Mouse (Mus musculus) retina, postnatal 7 days (tissue): Measurements from ENCODE around the gene Irgq.

Experiments used
- DNase-seq: peaks from one replicate; pipeline ENCODE4 v3.0.0-alpha.2; 2012; ENCODE audit warnings: low read depth, low spot score

Gene Irgq

DNA sequence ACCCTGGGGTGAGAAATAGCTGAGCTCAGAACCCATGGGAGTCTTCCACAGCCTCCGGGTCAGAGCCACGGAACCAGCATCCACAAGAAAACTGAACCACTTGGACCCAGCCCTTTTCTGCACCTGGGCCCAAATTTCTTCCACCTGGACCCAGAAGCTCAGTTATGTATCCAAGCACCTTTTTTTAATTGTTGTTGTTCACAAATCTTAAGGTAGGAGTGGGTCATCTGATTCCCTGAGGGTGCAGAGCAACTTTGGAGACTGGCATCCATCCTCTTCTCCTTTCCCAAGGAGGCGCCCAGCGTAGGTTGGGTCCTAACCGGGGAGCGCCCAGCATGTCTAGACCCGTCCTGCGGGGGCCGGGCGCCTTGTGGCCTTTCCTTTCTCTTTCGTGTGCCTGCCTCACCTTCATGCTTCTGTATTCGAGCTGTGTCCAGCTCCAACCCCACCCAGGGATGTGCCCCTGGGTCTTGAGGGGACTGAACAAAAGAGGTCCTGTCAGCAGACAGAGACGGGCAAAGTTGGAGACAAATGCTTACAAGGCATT lies 15.7 kb downstream of the Irgq start, which contains the start of the genes Pinlyp and Xrcc1:
Pinlyp (minus strand) TSS at position 51 of the 547 bp plus-strand sequence.
Xrcc1 (plus strand) TSS at position 222 of the 547 bp plus-strand sequence.
- DNase-seq = no peak

DNA sequence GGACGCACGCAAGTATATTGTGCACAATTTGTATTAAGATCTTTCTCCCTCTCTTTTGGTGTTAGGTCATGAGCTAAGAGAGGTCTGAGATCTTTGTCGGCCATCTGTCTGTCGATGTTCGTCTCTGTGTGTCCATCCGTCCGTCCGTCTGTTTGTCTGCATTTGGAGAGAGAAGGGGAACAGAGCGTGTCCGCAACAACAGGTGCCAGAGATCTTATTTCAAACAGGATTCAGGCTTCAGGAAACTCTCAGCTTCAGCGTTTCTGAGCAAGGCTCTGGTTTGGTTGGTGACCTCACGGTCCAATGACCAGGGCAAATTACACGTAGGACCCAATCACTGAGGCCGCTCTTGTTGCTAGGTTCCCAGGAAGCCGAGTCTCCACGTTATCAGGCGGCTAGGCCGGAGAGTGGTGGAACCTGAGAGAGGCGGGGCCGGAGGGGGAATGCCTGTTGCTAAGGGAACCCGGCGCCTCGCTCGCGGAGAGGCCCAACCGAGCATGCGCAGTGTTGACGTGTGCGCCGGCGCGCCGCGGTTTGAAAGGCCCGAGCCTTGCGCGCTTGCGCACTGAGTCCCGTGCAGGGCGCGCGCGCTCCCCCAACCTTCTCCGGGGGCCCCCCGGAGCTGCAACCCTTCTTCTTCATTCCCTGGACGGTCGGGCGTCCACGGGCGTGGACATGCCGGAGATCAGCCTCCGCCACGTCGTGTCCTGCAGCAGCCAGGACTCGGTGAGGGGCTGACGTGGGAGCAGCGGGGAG lies 16.3 kb downstream of the Irgq start:
- DNase-seq = peak; percentile 99

GRCm38 (mm10) chr7:24547534-24548036 lies 17.1 kb downstream of the Irgq start:
- DNase-seq = no peak

DNA sequence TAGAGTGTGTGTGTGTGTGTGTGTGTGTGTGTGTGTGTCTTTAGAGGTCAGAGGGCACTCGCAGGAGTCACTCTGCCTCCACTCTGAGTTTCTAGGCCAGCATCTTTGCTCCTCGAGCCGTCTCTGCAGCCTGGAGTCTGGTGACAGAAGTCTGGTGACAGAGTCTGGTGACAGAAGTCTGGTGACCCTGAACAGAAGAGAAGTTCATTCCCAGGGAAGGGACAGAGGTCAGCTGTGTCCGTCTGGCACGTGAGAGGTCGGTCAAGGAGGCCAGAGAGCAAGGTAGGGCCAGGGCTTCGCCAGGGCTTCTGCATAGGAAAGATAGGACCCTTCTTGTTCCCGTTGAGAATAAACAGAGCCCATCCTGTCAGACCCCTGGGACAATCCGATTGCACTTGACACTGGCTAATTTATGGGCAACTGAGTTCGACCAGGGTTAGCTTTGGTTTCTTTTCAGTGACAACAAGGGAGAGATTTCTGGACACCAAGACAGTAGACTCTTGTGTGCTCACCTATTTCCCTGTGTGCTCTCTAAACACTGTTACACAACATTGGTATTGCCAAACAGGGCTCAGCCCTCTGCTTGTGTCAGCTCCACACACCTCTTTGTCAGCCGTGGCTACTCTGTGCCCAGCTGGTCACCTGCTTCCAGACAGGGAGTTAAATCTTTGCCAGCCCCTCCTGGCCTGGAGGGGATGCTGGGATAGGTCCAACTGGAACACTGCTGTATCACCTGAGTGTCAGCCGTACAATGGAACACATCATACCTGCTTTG lies 21.7 kb downstream of the Irgq start:
- no peak for DNase-seq

- DNase-seq = no peak
These were observed 25.3 kb downstream of the Irgq start for GRCm38 (mm10) chr7:24555786-24556185.

GRCm38 (mm10) chr7:24561450-24561849 lies 31.0 kb downstream of the Irgq start:
- DNase-seq = no peak

DNA sequence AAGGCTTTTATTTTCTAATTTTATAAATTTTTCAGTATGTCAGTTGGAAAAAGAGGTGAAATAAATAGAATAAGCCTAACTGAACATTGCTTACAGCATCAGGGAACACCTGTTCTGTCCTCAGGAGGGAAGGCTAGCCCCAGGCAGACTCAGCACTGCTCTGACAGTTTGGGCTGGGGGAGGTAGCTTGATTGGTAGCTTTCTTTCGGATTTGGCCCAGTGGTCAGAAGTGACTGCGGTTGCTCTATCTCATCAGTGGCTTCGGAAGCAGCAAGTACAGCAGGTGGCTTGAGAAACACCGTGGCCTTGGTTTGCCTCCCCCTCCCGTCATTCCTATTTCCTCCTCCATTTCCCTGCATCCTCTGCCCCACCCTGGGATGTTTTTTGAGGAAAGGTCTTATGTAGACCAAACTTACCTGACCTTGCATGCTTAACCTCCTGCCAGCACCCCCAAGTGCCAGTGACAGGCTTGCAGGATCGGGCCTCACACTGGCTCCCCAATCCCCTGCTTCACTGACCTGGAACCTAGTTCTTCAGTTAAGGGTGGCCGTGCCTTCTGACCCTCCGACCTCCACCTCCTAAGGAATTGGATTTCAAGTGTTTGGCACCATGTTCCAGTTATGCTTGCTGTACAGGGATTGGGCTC lies 32.8 kb downstream of the Irgq start:
- no peak for DNase-seq

DNA sequence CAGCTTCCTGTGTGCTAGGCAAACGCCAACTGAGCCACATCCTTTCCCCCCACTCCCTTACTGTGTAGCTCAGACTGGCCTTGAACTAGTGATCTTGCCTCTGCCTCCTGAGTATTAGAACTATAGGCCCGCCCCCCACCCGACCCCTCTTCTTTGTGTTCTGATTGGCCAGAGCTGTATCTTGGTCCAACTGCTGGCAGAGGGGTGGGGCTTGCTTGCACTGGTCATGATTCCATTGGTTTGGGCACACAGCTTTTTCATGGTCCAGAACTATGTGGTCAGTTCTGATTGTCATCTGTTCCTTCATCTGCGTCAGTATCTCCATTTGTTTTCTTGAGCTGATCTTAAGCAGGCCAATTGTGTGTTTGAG lies 33.3 kb downstream of the Irgq start:
- DNase-seq = no peak

DNA sequence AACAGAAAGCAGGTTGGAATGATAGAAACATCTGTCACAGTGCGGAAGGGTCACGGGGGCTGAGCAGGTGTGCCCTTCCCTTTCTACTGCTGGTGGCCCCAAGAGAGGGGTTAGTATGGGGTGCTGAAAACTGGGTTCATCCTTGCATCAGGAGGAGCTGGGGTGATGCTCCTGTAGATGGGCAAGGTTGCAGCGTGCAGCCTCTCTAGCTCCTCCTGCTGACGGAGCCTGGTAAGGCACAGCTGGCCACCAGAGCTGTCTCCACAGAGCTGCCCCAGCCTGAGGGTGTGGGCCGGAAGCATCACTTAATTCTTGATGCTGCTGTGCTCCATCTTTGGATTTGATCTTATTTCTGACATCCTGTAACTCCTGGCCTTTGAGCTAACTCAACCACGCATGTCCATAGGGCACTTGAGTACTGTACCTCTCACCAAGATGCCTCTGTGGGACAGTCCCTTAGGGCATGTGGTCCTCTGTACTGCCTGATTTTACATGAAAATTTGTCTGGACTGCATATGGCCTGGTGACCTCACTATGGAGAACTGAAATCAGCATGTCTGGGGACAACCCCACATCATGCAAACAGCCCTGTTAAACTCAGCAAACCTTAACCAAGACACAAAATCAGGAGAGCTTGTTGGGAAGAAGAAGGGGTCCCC lies 34.2 kb downstream of the Irgq start:
- peak; percentile 44 for DNase-seq

- no peak for DNase-seq
These were observed 35.1 kb downstream of the Irgq start for GRCm38 (mm10) chr7:24565627-24566026.

DNA sequence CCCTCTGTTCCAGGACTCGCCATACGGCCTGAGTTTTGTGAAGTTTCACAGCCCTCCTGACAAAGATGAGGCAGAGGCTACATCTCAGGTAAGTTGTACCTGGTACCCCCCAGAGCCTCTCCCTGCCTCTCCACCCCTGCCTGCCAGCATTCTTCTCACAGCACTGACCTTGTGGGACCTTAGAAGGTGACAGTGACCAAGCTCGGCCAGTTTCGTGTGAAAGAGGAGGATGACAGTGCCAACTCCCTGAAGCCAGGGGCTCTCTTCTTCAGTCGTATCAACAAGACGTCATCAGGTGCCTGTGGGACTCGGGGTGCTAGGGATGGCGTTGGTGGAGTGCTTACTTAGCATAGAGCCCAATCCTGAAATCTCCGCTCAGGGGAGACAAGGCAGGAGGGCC lies 35.7 kb downstream of the Irgq start:
- no peak for DNase-seq

DNA sequence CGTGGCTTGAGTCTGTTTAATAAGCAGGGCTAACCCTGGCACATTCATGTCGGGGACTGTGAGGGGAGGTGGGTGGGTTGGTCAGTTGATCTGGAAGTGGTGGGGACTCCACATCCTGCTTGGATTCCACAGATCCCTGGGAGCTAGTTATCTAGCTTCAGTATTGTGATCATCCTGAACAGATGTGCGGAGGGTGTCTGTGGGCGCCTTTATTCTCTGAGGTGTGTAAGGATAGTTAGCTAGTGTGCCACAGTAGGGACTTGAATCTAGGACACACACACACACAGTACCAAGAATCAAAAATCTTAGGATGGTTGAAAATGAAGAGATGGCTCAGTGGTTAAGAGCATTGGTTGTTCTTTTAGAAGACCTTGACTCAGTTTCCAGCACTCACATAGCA lies 38.0 kb downstream of the Irgq start:
- no peak for DNase-seq

DNA sequence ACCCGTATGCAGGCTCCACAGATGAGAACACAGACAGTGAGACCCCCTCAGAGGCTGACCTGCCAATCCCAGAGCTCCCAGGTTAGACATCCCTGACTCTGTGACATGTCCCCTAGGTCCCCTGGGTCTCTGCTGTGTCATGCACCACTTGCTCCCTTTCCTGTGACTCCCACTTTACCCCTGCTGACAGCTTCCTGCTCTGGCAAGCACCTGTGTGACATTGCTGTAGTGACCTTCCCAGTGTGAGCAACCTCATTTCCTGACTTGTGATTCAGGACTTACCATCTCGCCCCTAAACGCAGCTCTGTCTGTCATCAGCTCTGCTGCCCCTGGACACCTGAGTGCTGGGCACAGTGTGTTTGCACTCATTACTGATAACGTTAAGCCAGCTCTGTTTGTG lies 40.6 kb downstream of the Irgq start:
- no peak for DNase-seq

GRCm38 (mm10) chr7:24572455-24572854 lies 42.0 kb downstream of the Irgq start:
- no peak for DNase-seq

GRCm38 (mm10) chr7:24574224-24574796 lies 43.8 kb downstream of the Irgq start:
- no peak for DNase-seq

GRCm38 (mm10) chr7:24577811-24578210 lies 47.3 kb downstream of the Irgq start:
- no peak for DNase-seq

GRCm38 (mm10) chr7:24584876-24585275 lies 54.4 kb downstream of the Irgq start:
- no peak for DNase-seq

- no peak for DNase-seq
These were observed 55.5 kb downstream of the Irgq start for GRCm38 (mm10) chr7:24585995-24586394.

GRCm38 (mm10) chr7:24586828-24587227 lies 56.3 kb downstream of the Irgq start:
- DNase-seq = no peak

- DNase-seq = peak; percentile 51
These were observed 57.0 kb downstream of the Irgq start, which contains the start of the genes Ethe1 and Zfp575 for GRCm38 (mm10) chr7:24587330-24588105. Gene Ethe1, plus strand, starts transcription at chr7:24587543. Gene Zfp575, minus strand, starts transcription at chr7:24587641.
